Mouse (Mus musculus): Measurements from ENCODE around the gene Optn.

The Optn gene

DNA sequence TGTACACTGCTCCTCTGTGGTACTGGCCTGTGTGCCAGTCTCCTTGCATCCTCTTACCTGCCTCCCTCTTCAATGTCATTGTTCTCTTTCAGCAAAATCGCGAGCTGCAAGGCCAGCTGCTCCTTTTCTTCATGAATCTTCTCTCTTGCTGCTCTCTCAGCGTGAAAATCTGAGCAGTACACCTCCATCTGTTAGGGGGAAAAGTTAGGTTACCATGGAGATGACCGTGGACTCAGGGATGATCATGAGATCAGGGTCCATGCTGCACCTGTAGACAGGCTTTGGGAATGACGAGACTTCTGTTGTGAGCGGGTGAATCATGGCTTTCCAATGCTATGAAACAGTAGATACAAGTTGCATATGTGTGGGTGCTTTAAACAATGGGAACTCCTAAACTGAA, 36.8 kb downstream of the Optn start:
- no peak for DNase-seq

DNA sequence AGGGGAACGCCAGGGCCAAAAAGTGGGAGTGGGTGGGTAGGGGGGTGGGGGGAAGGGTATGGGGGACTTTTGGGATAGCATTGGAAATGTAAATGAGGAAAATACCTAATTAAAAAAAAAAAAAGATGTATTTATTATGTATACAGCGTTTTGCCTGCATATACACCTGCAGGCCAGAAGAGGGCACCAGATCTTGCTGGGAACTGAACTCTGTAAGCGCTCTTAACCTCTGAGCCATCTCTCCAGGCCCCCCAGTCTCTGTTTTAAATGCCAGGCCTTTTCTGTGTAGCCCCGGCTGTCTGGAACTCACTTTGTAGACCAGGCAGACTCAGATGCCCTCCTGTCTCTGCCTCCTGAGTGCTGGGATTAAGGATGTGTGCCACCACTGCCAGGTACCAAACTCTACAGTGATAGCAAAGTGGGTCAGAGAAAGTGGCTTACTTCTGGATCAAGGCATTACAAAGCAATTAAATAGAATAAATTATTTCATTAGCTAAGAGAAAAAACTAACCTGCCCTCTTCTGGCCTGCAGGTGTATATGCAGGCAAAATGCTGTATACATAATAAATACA, 38.6 kb downstream of the Optn start:
- DNase-seq: no peak

DNA sequence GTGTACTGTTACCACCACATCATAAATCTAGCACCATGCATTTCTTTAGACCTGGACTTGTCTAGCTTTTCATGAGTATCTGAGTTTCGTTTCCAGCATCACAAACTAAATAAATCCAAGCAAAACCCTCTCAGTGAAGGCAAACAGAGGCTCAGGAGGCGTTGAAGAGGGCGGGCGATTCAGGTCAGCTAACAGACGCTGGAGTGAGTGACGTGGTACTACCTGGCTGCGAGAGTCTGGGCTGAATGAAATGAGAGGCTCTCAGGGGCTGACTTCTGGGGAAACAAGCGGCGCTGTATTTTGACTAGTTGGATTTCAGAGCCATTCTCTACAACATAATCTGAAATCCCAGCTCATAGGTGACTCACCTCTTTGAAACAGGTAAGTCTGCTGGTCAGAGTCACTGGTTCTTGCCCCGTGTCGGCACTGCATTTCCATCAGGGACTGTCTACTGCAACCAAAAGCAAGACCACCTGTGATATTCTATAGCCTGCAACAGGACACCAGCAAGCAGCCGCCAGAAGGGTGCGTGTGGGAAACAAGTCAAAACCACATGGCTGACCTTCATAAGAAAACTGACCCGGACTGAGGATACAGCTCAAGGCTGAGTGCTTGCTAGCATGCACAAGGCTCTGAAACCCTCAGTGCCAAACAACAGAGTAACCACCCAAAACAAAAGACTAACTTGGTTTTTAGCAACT, 40.0 kb downstream of the Optn start:
- no peak for DNase-seq

DNA sequence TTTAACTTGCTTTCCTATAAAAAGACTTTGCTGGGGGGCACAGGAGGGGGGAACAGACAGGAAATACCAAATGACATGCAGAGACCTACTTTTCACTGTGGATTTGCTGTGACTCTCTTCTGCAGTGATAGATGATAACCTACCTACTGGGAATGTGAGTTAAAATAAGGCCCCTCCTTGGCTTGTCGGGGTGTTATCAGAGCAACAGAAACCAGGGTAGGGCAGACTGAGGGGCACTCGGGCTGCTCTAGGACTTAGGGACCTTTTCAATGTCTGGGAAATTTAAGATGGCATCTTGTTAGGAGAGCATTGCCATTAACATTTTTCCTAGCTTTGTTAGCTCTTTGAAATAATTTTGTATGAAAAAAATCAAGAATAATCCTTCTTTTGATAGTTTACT, 40.6 kb downstream of the Optn start:
- DNase-seq: no peak

DNA sequence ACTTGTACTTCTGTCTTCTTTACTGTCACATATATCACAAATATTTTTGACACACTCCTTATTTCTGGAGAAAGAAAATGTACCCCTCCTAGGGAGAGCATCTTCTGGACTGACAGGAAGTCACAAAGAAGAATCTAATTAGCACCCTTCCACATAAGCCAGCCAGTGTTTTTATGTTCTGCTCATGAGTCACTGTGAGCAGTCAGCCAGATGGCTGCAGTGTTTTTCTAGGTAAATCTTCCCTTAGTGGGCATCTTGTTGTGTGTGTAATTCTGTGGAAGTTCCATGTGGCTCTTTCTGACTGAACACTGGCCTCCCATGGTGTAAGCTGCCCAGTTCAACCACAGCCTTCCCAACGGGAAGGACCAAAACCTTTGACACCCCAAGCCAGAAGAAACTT, 44.1 kb downstream of the Optn start:
- DNase-seq: no peak

DNA sequence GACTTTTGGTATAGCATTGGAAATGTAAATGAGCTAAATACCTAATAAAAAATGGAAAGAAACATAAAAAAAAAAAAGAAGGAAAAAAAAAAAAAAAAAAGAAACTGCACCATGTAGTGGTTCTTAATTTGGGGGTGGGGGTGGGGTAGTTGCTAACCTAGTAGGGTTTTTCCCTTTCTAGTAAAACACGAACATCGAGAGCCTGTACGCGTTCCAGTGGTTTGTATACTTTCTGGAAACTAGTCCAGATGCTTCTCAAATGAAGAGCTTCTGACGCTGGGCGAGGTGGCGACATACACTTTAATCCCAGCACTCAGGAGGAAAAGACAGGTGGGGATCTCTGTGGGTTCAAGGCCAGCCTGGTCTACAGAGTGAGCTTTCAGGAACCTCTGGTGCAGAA, 46.9 kb downstream of the Optn start:
- no peak for DNase-seq

DNA sequence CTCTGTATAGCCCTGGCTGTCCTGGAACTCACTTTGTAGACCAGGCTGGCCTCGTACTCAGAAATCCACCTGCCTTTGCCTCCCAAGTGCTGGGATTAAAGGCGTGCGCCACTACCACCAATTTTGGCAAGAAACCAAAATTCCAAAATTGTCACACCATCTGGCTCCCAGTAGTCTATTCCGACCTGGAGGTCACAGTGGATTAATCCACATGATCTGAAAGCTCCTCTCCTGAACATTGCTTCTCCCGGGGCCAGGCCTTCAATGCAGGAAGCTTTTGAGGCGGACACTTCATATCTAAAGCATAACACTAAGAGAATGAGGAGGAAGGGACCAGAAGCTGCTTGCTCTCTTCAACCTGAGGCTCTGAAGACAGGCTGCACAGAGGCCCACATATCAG, 48.3 kb downstream of the Optn start:
- DNase-seq: no peak

DNA sequence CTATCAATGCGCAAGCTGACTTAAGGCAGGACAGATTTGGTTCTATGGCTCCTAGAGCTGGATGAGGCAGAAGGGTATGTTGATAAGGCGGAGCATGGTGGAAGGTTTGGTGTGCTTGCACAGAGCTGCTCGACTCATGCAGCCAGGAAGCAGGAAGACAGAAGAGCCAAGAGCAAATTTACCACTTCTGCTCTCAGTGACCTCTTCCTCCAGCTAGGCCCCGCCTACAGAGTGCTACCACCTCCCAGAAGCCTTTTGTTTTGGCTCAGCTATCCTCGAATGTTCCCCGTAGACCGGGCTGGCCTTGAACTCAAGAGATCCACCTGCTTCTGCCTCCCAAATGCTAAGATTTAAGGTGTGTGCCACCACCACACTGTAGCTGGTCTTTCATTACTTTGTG, 49.2 kb downstream of the Optn start:
- DNase-seq: no peak

DNA sequence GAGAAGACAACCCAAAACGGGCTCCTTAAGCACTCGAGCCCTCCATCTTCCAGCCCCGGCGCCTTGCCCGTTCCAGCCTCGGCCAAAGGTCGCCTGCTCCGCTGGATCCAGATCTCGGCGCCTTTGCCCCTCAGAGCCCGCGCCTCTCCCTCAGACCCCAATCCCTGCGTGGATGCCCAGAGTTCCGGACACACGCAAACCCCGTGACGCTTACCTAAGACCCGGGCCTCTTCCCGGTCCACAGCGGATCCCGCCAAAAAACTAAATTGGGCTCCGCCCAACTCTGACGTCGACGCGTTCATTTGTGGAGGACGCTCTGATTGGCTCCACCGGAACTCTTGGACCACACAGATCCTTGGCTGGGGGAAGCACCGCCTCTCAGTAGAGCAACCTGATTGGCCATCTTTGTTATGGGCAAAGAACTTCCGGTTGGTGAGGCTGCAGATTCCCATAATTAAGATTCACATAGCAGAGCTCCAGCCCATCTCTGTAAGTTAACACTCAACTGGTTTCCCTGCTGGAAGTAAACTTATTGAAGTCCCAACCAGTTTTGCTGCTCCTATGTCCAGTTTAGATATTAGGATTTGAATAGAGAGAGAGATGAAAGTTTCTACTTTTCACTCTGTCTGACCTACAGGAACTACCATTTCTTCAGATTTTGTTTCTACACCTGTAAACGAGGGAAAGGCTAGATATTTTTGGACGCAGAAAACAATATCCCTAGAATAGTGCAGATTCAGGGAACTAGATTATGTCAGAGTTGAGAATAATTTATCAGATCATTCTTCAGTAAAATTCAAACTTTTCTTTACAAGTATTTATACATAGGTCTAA, 51.1 kb downstream of the Optn start, which contains the start of gene Mcm10:
Gene Mcm10 (minus strand): TSS at position 301 of the 834 bp plus-strand sequence.
- DNase-seq: peak; percentile 91

DNA sequence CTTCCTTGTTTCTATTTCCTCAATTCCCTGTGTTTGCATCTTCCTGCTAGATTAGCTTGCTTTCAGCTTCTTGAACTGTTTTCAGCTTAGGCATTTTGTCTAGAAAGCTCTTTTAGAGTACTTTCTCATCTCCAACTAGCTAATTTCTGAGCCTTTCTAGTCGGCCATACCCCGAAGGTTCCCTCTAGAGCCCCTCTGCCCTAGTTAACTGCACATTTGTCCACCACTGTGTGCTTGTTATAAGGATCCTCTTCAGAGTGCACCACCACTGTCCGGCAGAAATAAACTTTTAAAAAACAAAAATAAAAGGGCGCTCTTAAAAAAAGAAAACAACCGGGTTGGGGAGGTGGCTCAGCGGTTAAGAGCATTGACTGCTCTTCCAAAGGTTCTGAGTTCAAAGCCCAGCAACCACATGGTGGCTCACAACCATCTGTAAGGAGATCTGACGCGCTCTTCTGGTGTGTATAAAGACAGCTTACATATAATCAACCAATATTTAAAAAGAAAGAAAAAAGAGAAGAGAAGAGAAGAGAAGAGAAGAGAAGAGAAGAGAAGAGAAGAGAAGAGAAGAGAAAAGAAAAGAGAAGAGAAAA, 51.9 kb downstream of the Optn start:
- no peak for DNase-seq

DNA sequence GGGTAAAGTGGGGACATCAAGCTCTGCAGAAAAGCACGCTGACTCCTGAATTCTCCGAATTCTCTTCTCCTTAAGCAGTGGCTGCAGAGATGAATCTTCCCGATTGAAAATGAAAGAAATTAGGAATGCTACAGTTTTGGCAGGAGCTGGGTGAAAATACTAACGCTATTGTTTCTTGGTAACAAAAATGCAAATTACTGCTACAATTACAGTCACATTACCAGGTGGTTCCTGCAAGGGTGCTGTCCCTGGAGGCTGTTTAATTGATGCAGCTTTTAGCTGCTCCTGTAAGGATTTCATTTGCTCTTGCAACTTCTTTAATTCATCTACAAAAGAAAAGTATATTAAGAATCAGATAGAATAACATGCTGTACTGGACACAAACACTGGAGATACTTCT, 56.7 kb downstream of the Optn start:
- no peak for DNase-seq

DNA sequence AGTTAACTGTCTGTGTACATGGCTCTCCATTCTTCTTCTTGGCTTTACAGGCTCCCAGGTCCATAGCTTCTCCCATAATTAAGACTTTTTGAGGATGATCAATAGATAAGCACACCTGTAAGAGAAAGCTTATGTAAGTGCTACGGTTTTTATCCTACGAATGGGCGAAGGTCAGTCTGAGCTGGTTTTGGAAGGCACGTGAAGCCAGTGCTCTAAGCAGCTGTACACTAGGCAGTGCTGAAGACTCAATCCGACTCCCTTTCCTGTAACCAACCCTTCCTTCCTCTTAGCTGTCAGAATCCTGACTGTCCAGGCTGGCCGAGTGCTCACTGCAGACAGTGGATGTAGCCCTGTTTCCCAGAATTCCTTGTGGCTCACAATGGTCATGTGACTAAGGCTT, 62.6 kb downstream of the Optn start:
- DNase-seq: no peak

DNA sequence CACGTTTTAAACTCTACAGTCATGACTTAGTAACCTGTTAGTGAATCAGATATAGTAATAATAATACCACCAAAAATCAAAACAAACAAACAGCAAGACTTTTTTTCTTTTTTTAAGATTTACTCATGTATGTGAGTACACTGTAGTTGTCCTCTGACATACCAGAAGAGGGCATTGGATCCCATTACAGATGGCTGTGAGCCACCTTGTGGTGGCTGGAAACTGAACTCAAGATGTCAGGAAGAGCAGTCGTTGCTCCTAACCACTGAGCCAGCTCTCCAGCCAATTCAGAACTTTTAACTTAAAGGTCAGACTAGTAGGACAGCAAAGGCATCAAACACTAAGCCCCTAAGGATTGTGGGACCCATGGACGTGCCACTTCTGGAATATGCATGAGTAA, 64.9 kb downstream of the Optn start:
- no peak for DNase-seq

DNA sequence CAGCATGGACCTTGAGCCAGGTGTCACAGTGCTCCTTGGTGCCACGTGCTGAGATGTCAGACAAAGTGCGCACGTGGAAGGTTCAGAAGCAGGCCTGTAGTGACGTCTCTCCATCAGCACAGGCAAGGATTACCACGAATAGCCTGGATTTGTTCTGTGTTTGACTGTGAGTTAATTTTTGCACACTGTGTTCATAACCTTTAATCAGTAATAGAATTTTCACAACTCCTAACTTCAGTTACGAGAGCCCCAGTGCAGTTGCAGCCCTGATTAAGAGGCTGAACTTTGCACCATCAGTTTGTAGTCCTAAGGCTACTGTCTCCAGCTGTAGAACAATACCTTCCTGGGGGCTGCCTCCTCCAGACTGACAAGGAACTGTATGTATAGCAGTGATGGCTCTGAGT, 67.4 kb downstream of the Optn start:
- DNase-seq: no peak

DNA sequence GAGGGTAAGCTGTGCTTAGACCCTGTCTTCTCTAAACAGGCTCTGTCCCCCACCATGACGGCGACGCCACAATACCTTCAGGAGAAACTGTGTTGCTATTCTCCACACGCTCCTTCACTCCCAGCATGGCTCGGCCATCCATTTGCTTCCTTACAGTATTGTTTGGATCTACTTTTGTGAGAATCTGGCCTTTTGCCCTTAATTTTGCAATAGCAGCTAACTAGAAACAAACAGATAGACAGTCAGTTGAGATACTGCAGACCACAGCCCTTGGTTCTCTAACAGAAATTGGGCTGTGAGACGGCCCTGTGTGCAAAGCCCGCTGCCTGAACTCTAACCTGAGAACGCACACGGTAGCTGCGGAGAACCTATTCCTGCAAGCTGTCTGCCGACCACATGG, 68.2 kb downstream of the Optn start:
- DNase-seq: no peak

DNA sequence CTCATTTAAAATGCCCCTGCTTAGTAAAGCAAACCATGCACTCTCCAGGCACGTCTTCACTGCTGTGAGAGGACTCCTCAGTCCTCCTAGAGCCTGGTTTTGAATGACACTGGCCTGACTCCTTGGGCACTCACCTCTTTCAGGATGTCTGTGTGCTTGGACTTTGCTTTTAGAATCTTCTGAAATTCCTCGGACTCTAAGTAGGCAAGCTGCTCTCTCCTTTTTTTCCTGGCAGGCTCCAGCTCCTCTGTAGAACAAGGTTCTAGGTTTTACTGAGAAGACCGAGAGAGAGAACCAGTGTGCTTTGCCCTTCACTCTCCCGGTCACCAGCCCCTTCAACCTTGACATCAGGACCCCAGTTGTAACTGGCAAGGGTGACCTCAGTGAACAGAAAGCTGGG, 69.4 kb downstream of the Optn start:
- no peak for DNase-seq

DNA sequence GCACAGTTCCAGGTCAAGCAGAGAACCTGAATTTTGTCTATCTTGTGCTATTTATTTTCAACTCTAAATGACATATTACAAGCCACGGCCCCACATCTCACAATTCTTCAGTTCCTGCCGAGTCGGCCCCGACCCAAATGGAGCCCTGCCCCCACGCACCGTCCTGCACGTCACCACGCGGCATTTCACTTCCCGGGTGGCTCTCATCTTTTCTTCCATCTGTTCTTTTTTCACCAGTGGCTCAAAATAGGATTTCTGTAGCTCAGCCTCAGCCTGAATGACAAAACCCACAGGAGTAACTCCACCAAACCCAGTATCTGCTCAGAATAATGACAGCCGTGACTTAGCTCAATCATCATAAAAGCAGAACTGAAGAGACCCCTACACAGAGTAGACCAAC, 70.3 kb downstream of the Optn start:
- peak; percentile 52 for DNase-seq

DNA sequence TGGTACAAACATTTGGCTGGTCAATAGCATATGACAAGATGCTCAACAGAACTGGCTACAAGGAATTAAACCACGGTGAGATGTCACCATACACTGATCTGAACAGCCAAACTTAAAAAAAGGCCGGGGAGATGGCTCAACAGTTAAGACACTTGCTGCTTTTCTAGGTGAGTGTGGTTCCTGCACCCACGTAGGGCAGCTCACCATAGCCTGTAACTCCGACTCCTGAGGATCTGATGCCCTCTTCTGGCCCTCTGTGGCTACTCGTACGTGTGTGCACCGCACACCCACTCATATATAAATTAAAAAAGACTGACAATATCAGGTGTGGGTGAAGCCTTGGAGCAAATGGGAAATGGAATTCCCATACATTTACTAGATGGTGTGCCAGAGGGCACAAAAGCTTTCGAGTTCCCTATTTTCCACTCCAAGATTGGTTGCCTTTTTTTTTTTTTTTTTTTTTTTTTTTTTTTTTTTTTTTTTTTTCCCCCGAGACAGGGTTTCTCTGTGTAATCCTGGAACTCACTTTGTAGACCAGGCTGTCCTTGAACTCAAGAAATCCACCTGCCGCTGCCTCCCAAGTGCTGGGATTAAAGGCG, 74.9 kb downstream of the Optn start:
- no peak for DNase-seq

DNA sequence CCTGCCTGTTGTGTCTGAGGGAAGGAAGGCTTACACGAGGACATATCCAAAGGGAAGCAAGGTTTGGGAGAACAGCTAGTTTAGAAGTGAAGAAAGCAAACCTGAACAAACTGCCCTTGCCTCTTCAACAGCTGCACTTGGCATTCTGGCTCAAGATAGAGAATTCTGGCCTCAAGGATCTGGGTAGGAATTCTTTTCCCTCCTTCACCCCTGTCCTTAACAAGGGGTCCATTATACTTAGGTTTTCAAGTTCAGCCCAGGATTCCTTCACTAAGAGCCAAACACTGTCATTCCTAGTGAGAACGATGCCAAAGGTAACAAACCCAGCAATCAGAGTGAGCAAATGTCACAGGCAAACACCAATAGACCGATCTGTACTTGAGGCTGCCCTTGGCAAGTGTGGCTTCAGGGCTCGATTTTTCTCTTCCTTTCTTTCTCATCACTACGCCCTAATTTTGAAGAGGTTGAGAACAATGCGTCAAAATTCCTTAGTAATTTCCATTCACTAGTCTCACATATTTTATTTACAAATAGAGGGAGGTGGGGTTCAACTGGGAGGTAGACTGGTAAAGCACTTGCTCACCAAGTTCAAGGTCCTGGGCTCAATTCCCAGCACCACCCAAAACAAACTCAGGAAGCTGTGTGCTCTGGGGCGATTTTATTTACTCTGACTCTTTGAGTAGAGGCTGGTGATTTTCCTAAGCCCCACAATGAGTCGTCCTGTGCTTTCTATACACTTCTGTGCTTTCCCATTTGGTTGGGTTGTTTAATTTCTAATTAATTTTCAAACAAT, 76.3 kb downstream of the Optn start:
- no peak for DNase-seq

DNA sequence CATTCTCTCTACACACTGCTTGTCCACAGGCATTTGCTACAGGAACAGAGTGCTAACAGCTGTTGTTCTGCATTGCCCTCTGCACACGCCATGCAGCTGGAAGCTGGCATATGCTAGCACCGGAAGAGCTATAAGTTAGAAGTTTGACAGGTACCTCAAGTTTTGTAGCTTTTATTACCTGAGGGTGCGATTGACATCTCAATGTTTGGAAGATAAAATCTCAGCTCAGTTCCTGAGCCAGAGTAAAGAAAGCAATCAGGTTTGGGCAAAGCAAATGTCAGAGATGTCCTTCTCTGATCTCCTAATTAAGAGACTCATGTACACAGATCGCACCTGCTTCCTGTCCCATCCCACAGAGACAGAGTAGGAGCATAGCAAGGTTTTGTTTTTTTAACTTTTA, 77.1 kb downstream of the Optn start:
- no peak for DNase-seq

DNA sequence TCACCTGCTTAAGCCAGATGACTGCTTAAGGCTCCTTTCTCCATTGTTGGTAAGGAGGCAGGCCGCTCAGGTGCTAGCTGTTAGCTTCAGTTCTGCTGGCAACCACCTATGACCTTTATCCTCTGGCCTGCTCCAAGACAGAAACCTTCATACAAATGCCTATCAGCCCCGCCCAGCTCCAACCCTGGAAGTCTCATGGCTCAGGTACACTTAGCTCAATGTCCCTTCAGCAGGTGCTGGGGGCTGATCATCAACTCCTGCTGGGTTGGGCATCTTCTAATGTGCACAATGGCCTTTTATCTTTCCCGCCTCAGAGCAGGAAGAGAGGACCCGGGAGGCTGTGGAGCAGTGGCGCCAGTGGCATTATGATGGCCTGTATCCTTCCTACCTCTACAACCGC, 78.9 kb downstream of the Optn start:
- DNase-seq: no peak

DNA sequence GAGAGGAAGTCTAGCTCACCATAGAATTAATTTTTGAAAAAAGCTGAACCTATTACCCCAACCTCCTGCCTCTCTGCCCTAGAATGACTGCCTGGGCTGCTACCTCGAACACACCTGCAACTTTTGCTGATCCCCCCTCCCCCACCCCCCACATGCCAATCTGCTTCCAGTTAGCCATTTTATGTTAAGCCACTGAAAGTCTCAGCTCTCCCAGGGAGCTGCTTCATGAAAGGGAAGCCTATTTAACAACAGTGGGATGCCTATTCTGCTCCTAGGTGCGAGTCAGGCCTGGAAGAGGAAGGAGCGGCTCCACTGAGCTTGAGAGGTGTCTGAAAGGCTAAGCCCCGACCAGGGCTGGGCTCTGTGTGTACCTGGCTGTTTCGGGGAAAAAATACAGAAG, 79.9 kb downstream of the Optn start:
- no peak for DNase-seq

DNA sequence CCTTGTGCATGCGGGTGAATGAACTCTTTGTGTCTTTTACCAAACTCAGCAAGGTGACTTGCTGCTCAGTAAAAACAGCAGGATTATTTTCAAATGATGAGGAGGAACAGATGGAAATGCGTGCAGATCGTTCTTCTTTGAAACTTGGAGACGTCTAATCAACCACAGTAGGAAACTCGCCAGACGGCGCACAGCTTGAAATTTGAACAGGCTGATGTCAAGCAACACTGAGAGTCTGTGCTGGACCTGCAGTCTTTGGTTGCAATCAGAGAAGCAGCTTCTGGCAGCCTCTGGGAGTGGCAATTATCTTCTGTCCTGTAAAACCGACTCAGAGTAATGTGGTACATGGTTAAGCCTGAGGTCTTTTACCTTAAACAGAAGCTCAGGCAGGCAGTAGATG, 85.8 kb downstream of the Optn start:
- peak; percentile 31 for DNase-seq

Measured in right cerebral cortex, postnatal 4 days (tissue).